Mouse (Mus musculus): Measurements from ENCODE around the gene Ccdc83. TPM values are rescaled to one million over a fixed set of nuclear protein-coding genes. Genes with fewer than 3 reads are reported as not detected.
"Not testable (repeated sequence)": the region's sequence is repeated elsewhere in the genome, so short reads cannot be mapped to it uniquely, and the experiment has no call there.

Gene Ccdc83
- polyA plus RNA-seq, 1 experiment from 2014 or later = not detected

DNA sequence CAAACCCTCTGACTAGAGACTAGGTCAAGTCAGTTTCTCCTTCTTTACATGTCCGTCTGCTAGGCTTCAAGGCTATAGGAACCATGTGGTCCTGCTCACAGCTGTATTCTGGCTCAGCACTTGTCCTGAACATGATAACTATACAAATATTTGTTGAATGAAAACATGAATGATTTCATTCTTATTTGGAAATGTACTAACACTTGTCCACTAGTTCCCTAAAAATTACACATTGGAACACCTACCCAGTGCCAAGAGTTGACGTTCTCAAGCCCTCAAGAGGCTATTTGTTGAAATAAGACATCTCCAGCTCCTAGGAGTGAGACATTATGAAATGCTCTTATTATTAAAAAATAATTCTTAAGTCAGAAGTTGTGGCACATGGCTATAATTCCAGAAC is 6.9 kb downstream of the Ccdc83 start:
- 72% methylated on average over 2 of the region's 2 CpGs for WGBS
- no peaks in the 10 kb centered on the region for H3K4me1 ChIP-seq (replicated peaks)
- no peaks in the 10 kb centered on the region for H3K36me3 ChIP-seq
- H3K27ac ChIP-seq = no peak overlapping the region
- no peak overlapping the region for H3K4me3 ChIP-seq
- no peaks in the 10 kb centered on the region for H3K27me3 ChIP-seq
- no peak overlapping the region for H3K4me2 ChIP-seq
- ATAC-seq (replicated peaks; ENCODE audit: insufficient number of reproducible peaks, insufficient read depth, low FRiP score, low read depth) = no peak
- no peak overlapping the region for H3K9ac ChIP-seq
- H3K9me3 ChIP-seq (replicated peaks) = no peaks in the 10 kb centered on the region

DNA sequence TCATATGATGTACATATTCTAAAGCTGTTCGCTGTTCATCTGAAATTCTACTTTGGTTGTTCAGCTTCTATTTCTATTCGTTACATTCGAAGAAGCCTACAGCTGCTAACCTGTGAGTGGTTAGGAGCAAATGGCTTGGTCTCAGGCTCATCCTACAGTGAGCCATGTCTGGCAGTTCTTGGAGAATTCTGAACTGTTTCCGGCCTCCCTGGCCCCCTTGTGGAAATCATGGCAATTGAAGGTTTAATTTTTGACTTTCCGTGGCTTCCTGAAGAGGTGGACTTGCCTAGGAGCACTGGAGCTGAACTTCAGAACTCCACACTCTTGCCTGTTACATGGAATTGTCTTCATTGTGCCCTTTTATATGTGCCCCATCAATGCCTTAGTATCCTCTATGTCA is 12.6 kb downstream of the Ccdc83 start:
- Histone ChIP-seq H3K9me3 (replicated peaks) (no peaks in the 10 kb centered on the region), H3K27ac (no peak overlapping the region), H3K9ac (no peak overlapping the region), H3K4me1 (replicated peaks) (no peaks in the 10 kb centered on the region), H3K36me3 (no peaks in the 10 kb centered on the region), H3K4me2 (no peak overlapping the region), H3K27me3 (no peaks in the 10 kb centered on the region), H3K4me3 (no peak overlapping the region)
- WGBS = 66% methylated on average over 5 of the region's 5 CpGs
- ATAC-seq (replicated peaks; ENCODE audit: insufficient number of reproducible peaks, insufficient read depth, low FRiP score, low read depth) = no peak

DNA sequence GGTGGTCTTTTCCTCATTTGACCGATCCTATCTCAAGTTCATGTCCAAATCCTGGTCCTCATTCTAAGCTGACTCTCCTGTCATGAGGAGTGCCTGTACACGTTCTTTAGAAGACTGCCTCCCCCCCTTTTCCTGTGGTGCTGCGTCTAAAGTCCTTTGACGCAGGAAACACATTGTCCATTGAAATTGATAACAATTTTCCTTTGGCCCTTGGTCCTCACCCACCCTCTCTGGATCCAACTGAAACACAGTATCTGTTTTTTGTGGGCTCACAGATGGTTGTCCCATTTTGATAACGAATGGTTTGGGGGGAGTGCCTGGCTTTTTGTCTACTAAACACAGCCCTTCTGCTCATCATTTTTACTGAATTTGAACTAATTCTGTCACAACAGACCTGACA is 21.9 kb downstream of the Ccdc83 start:
- WGBS = 59% methylated on average over 5 of the region's 5 CpGs
- Histone ChIP-seq H3K27ac (no peak overlapping the region), H3K9me3 (replicated peaks) (no peaks in the 10 kb centered on the region), H3K36me3 (no peaks in the 10 kb centered on the region), H3K27me3 (no peaks in the 10 kb centered on the region), H3K4me2 (no peak overlapping the region), H3K9ac (no peak overlapping the region), H3K4me1 (replicated peaks) (no peaks in the 10 kb centered on the region), H3K4me3 (no peak overlapping the region)
- no peak for ATAC-seq (replicated peaks; ENCODE audit: insufficient number of reproducible peaks, insufficient read depth, low FRiP score, low read depth)

DNA sequence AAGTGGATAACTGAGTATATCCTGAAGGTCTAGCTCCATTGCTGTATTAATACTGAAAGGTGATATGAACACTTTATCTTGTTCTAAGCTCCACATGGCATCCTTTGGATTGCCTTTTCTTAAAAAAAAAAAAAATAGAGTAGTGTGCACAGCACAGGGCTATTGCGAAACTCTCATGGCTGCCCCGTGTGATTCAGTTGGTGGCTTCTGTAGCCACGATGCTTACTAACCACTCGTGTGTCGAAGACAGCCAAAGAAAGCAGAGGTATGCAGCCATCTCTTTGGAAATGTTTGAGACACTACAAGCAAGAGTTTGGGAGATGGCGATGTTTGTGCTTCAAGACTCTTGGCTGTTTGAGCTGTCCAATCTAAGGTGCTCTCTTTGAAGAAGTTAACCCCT is 22.4 kb downstream of the Ccdc83 start:
- no peak for ATAC-seq (replicated peaks; ENCODE audit: insufficient number of reproducible peaks, insufficient read depth, low FRiP score, low read depth)
- Histone ChIP-seq H3K27ac (no peak overlapping the region), H3K27me3 (no peaks in the 10 kb centered on the region), H3K4me1 (replicated peaks) (no peaks in the 10 kb centered on the region), H3K4me2 (no peak overlapping the region), H3K9ac (no peak overlapping the region), H3K36me3 (no peaks in the 10 kb centered on the region), H3K9me3 (replicated peaks) (no peaks in the 10 kb centered on the region), H3K4me3 (no peak overlapping the region)
- WGBS = 78% methylated on average over 6 of the region's 6 CpGs

DNA sequence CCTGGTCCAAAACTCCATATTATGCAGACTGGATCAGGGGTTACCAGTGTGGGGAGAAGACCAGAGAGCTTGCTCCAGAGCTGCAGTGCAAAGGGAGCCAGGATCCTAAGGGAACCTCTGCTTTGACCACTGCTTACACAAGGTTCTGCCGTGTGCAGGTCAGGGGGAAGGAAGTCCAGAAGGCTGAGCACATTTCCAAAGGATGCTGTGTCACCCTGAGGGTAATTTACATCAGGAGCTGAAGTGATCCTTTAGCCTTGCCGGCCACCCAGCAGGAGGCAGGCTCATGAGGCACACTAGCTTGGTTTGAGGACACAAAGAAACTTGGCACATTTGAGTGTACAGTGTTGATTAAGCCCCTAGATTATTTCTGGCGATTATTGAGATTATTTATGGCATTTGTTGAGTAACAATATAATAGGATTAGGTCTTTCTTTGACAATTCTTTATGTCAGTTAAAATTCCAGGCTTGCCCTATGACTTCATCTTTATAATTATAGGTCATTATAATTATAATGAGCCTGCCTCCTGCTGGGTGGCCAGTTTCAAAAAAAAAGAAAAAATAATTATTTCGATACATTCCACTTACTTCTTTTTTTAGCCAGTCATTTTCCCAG is 29.2 kb downstream of the Ccdc83 start:
- Histone ChIP-seq H3K4me3 (no peak overlapping the region), H3K4me1 (replicated peaks) (no peaks in the 10 kb centered on the region; the same call in none of the 2 replicates), H3K27ac (no peak overlapping the region), H3K4me2 (no peak overlapping the region), H3K9ac (no peak overlapping the region), H3K9me3 (replicated peaks) (no peaks in the 10 kb centered on the region), H3K36me3 (no peaks in the 10 kb centered on the region), H3K27me3 (no peaks in the 10 kb centered on the region)
- 47% methylated on average over 4 of the region's 4 CpGs for WGBS
- no peak for ATAC-seq (replicated peaks; ENCODE audit: insufficient number of reproducible peaks, insufficient read depth, low FRiP score, low read depth)

DNA sequence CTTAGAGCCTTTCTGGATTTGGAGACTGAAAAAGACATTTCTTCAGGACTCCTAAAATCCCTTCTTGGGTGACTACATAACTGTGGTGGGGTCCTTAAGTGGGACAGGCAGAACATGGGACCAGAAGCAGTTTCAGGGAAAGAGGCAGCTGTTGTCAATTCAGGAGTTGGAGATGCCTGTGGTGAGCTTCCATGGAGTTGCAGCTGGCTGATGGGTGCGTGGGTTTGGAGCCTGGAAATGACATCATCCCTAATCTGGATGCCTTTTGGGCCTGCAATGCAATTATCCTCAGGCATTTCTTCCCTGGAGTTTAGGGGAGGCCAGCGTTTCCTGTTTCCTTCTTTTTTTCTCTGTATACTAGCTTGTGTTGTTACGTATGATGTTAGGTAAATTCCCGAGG is 31.7 kb downstream of the Ccdc83 start:
- 42% methylated on average over 4 of the region's 4 CpGs for WGBS
- Histone ChIP-seq H3K4me2 (no peak overlapping the region), H3K9ac (no peak overlapping the region), H3K27ac (peak overlapping the region; percentile 31), H3K4me3 (no peak overlapping the region), H3K36me3 (no peaks in the 10 kb centered on the region), H3K9me3 (replicated peaks) (no peaks in the 10 kb centered on the region), H3K27me3 (no peaks in the 10 kb centered on the region), H3K4me1 (replicated peaks) (no peaks in the 10 kb centered on the region; the same call in none of the 2 replicates)
- no peak for ATAC-seq (replicated peaks; ENCODE audit: insufficient number of reproducible peaks, insufficient read depth, low FRiP score, low read depth)

DNA sequence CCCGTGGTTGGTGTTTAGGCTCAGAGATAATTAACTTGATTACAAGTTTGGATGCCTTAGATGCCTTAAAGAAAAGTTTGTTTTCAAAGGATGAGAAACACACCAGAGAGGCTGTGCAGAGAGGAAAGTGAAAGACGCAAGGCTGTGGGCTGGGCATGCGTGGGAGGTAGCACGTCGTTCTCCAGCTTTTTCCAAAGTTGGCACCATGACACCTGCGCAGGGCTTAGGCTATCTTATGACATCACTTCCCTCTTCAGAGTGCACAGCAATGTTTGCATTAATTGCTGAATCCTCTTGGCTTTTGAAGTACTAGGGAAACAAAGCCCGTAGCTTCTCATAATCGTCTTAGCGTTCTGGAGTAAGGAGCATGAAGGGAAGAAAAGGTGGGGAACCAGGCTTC is 34.1 kb downstream of the Ccdc83 start:
- Histone ChIP-seq H3K27ac (no peak overlapping the region), H3K27me3 (no peaks in the 10 kb centered on the region), H3K4me2 (no peak overlapping the region), H3K9ac (no peak overlapping the region), H3K9me3 (replicated peaks) (no peaks in the 10 kb centered on the region), H3K4me3 (no peak overlapping the region), H3K36me3 (no peaks in the 10 kb centered on the region), H3K4me1 (replicated peaks) (no peaks in the 10 kb centered on the region; the same call in none of the 2 replicates)
- 68% methylated on average over 9 of the region's 9 CpGs for WGBS
- ATAC-seq (replicated peaks; ENCODE audit: insufficient number of reproducible peaks, insufficient read depth, low FRiP score, low read depth) = no peak

DNA sequence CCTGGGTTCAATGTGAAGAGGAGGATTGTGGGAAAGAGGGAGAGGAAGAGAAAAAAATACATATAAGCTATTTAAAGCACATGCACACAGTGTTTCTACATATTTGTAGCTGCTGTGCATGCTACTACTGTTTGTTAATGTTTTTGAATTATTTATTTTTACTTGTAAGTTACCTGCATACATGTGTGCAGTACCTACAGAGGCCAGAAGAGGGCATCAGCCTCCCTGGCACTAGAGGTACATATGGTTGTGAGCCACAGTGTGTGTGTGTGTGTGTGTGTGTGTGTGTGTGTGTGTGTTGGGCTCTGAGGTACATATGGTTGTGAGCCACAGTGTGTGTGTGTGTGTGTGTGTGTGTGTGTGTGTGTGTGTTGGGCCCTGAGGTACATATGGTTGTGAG is 36.7 kb downstream of the Ccdc83 start:
- not testable (repeated sequence) for H3K4me2 ChIP-seq; H3K27ac ChIP-seq; H3K9ac ChIP-seq; H3K27me3 ChIP-seq; H3K9me3 ChIP-seq (replicated peaks); H3K4me3 ChIP-seq; ATAC-seq (replicated peaks; ENCODE audit: insufficient number of reproducible peaks, insufficient read depth, low FRiP score, low read depth); H3K36me3 ChIP-seq; H3K4me1 ChIP-seq (replicated peaks)

DNA sequence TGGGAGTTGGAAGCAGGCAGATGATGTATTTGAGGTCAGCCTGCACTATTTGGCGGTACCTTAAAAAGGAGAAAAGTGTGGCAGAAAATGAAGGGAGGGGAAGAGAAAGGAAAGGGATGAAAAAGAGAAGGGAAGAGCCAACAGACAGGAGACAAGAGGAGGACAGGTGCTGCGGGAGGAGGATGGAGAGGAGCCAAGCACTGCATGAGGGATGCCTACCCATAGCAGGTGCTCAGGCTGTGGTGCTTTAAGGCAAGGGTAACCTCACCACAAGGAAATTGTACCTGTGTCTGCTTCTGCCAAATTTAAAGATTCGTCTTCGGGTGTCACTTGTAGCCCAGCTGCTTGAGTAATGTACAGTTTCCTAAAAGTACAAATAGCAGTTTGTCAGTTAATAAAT is 37.5 kb downstream of the Ccdc83 start:
- WGBS = 78% methylated on average over 4 of the region's 4 CpGs
- H3K4me2 ChIP-seq = no peak overlapping the region
- no peak overlapping the region for H3K4me3 ChIP-seq
- H3K4me1 ChIP-seq (replicated peaks) = no peaks in the 10 kb centered on the region; the same call in 1 of the 2 replicates
- ATAC-seq (replicated peaks; ENCODE audit: insufficient number of reproducible peaks, insufficient read depth, low FRiP score, low read depth) = no peak
- H3K9me3 ChIP-seq (replicated peaks) = no peaks in the 10 kb centered on the region
- no peaks in the 10 kb centered on the region for H3K36me3 ChIP-seq
- H3K27ac ChIP-seq = no peak overlapping the region
- no peak overlapping the region for H3K9ac ChIP-seq
- no peaks in the 10 kb centered on the region for H3K27me3 ChIP-seq

DNA sequence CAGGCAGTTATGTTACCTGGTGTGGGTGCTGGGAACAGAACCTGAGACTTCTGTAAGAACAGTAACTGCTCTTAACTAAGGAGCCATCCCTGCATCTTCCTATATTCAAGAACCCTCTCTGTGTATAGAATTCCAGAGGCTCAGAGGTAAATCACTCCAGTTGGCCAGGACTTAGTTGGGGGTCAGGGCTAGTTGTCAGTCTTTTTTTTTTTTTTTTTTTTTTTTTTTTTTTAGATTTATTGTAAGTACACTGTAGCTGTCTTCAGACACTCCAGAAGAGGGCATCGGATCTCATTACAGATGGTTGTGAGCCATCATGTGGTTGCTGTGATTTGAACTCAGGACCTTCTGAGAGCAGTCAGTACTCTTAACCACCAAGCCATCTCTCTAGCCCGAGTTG is 44.1 kb downstream of the Ccdc83 start:
- H3K27me3 ChIP-seq = no peaks in the 10 kb centered on the region
- no peak for ATAC-seq (replicated peaks; ENCODE audit: insufficient number of reproducible peaks, insufficient read depth, low FRiP score, low read depth)
- WGBS = 66% methylated on average over 2 of the region's 2 CpGs
- H3K27ac ChIP-seq = no peak overlapping the region
- no peak overlapping the region for H3K9ac ChIP-seq
- H3K4me3 ChIP-seq = no peak overlapping the region
- H3K9me3 ChIP-seq (replicated peaks) = no peaks in the 10 kb centered on the region
- H3K4me2 ChIP-seq = no peak overlapping the region
- no peaks in the 10 kb centered on the region for H3K4me1 ChIP-seq (replicated peaks)
- H3K36me3 ChIP-seq = no peaks in the 10 kb centered on the region

DNA sequence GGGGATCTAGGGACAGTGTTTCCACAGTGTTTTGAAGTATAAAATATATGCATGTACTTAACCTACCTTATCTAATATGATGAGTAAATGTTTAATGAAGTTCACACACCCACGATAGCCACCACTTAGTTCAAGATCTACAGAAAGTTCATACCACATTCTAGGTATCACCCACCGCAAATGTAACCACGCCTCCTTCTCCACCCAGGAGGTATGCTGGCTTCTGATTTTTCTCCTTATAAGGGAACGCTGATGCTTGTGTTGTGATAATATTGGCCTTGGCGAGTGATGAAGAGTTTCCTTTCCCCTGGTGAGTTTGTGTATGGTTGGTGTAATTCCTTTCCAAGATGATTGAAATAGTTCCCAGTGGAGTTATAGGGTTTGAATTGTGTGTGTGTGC is 47.5 kb downstream of the Ccdc83 start:
- WGBS = 66% methylated on average over 5 of the region's 5 CpGs

DNA sequence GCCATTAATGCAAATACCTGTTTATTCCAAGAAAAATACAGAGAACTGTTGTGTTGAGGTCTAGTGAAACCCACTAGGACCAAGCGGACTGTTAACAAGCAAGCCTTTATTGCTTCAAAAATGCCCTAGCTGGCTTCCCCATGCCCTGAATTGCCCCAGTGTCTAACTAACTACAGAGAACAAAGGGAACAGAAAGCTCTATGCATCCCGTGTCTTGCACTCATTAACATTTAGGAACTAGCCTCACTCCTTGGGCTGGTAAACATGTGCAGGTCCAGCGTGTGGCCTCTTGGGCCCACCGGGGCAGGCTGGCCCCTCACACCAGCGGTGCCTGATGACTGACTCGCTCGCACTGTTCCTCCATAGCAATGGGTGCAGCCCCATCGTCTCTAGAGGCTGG is 49.1 kb downstream of the Ccdc83 start:
- ATAC-seq (replicated peaks; ENCODE audit: insufficient number of reproducible peaks, insufficient read depth, low FRiP score, low read depth) = no peak

More for the DNA sequence above, 47.5 kb downstream of the Ccdc83 start:
- no peak overlapping the region for H3K4me2 ChIP-seq
- no peaks in the 10 kb centered on the region for H3K36me3 ChIP-seq
- no peak overlapping the region for H3K9ac ChIP-seq
- no peaks in the 10 kb centered on the region for H3K4me1 ChIP-seq (replicated peaks)
- no peaks in the 10 kb centered on the region for H3K9me3 ChIP-seq (replicated peaks)
- H3K27me3 ChIP-seq = no peaks in the 10 kb centered on the region
- no peak for ATAC-seq (replicated peaks; ENCODE audit: insufficient number of reproducible peaks, insufficient read depth, low FRiP score, low read depth)
- H3K4me3 ChIP-seq = no peak overlapping the region
- H3K27ac ChIP-seq = no peak overlapping the region

More for the DNA sequence above, 49.1 kb downstream of the Ccdc83 start:
- no peaks in the 10 kb centered on the region for H3K9me3 ChIP-seq (replicated peaks)
- H3K9ac ChIP-seq = no peak overlapping the region
- H3K4me1 ChIP-seq (replicated peaks) = no peaks in the 10 kb centered on the region
- no peak overlapping the region for H3K27ac ChIP-seq
- 68% methylated on average over 8 of the region's 8 CpGs for WGBS
- H3K4me3 ChIP-seq = no peak overlapping the region
- no peaks in the 10 kb centered on the region for H3K36me3 ChIP-seq
- no peaks in the 10 kb centered on the region for H3K27me3 ChIP-seq
- H3K4me2 ChIP-seq = no peak overlapping the region

All from heart, embryonic 15.5 days (tissue).